Mouse (Mus musculus) CD4-positive, CD25-positive, alpha-beta regulatory T cell, adult 4 months (primary cell): ENCODE data around the gene Timeless. TPM values are rescaled to one million over a fixed set of nuclear protein-coding genes. Genes with fewer than 3 reads are reported as not detected.
"Not testable (repeated sequence)": the region's sequence is repeated elsewhere in the genome, so short reads cannot be mapped to it uniquely, and the experiment has no call there.

Experiments used
- ATAC-seq: one replicate; pipeline ENCODE4 v1.8.0; 2017
- polyA plus RNA-seq, 2 experiments: library from polyadenylated mRNA; unstranded; fragments of 100-300 nt; shearing (Covaris generic); gene quantifications; one replicate each; pipeline ENCODE4 v1.2.1; 2017

Gene Timeless
- polyA plus RNA-seq, 2 experiments from 2014 or later = 28.0 to 42.5 TPM

GRCm38 (mm10) chr10:128258953-128259352 lies 27.1 kb downstream of the Timeless start:
- ATAC-seq = no peak

- no peak for ATAC-seq
These were observed 28.1 kb downstream of the Timeless start for GRCm38 (mm10) chr10:128259946-128260345.

DNA sequence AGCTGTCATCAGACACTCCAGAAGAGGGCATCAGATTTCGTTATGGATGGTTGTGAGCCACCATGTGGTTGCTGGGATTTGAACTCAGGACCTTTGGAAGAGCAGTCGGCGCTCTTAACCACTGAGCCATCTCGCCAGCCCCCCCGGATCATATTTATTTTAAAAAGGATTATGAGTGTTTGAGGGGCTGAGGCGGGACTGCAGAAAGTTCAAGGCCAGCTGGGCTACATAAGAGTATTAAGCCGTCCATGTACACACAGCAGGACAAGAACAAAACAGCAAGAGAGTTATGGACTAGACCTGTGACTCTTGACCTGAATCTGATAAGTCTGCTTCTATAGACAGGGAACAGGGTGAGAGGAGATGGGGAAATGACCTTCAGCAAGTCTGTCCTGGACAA lies 28.5 kb downstream of the Timeless start:
- not testable (repeated sequence) for ATAC-seq

DNA sequence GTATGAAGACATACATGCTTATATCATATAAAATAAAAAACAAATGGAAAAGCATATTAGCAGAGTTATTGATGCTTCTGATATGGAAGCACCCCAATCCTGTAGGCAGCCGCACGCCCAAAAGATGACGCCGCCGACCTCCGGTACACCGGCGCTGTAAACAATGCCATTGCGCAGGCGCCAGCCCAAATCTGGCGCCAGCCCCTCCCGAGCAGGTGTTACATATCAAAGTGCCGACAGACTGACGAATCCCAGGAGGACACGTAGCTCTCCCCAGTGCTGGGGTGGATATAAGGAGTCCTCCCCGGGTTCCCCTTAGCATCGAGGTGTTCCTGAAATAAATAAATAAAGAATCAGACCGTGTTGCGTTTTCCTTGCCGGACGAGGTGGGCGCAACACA lies 30.4 kb downstream of the Timeless start:
- ATAC-seq = no peak

- ATAC-seq = no peak
These were observed 31.8 kb downstream of the Timeless start for GRCm38 (mm10) chr10:128263393-128264310.

GRCm38 (mm10) chr10:128268371-128268770 lies 36.5 kb downstream of the Timeless start, which contains the start of gene Apof:
Apof (plus strand) TSS chr10:128268671.
- ATAC-seq = no peak

- no peak for ATAC-seq
These were observed 37.5 kb downstream of the Timeless start for GRCm38 (mm10) chr10:128269206-128269910.

GRCm38 (mm10) chr10:128270287-128270841 lies 38.5 kb downstream of the Timeless start, which contains the start of gene Stat2:
Stat2 (plus strand) TSS chr10:128270559.
- ATAC-seq = peak; percentile 100

DNA sequence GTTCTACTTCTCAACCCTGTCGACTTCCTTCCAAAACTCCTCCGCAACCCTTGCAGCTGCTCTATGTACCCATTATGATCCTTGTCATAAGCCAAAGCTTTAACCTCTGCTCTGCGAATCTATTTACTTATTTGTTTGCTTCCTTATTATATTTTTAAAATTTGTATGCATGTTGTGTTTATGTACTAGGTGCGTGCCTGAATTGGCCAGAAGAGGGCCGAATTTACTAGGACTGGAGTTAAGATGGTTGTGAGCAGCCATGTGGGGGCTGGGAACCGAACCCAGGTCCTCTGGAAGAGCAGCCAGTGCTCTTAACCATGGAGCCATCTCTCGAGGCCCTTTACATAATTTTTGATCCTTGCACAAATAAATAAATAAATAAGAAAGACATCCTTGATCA lies 39.0 kb downstream of the Timeless start:
- ATAC-seq = no peak

- ATAC-seq = no peak
These were observed 40.0 kb downstream of the Timeless start for GRCm38 (mm10) chr10:128271883-128272282.

- ATAC-seq = not testable (repeated sequence)
These were observed 41.1 kb downstream of the Timeless start for GRCm38 (mm10) chr10:128272819-128273439.

- ATAC-seq = not testable (repeated sequence)
These were observed 43.5 kb downstream of the Timeless start for GRCm38 (mm10) chr10:128275374-128275773.

- no peak for ATAC-seq
These were observed 46.3 kb downstream of the Timeless start for GRCm38 (mm10) chr10:128278158-128278557.

DNA sequence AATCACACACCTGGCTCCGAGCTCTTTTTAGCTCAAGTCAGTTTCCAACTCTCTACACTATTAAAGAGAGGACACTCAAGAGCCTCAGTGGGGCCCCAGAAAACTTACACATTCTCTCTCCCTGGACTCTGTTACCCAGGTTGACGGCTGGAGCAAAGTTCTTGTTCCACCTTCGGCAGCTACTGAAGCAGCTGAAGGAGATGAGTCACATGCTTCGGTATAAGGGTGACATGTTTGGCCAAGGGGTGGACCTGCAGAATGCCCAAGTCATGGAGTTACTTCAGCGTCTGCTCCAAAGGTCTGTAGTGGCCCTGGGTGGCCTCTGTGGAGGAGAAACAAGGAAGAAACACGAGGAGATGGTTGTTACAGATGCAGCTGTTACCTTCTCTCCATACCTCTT lies 49.1 kb downstream of the Timeless start:
- ATAC-seq = no peak

DNA sequence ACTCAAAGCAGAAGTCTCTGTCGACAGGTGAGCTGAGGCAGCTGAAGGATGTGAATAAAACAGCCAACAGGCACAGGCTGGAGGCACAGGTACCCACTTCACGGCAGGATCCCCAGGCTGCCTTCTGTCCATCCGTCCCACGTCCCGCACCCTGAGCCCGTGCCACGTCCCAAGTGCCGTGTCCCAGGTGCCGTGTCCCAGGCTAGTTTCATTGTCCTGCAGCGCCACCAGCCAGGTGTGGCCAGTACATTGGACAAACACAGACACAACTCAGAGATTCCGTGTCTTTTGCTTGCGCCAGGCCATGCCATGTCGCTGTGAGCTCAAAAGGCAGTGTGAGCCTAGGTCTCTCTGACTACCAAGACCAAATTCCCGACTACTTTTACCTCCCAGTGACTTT lies 49.8 kb downstream of the Timeless start:
- no peak for ATAC-seq

GRCm38 (mm10) chr10:128282886-128283450 lies 51.1 kb downstream of the Timeless start:
- ATAC-seq = no peak

DNA sequence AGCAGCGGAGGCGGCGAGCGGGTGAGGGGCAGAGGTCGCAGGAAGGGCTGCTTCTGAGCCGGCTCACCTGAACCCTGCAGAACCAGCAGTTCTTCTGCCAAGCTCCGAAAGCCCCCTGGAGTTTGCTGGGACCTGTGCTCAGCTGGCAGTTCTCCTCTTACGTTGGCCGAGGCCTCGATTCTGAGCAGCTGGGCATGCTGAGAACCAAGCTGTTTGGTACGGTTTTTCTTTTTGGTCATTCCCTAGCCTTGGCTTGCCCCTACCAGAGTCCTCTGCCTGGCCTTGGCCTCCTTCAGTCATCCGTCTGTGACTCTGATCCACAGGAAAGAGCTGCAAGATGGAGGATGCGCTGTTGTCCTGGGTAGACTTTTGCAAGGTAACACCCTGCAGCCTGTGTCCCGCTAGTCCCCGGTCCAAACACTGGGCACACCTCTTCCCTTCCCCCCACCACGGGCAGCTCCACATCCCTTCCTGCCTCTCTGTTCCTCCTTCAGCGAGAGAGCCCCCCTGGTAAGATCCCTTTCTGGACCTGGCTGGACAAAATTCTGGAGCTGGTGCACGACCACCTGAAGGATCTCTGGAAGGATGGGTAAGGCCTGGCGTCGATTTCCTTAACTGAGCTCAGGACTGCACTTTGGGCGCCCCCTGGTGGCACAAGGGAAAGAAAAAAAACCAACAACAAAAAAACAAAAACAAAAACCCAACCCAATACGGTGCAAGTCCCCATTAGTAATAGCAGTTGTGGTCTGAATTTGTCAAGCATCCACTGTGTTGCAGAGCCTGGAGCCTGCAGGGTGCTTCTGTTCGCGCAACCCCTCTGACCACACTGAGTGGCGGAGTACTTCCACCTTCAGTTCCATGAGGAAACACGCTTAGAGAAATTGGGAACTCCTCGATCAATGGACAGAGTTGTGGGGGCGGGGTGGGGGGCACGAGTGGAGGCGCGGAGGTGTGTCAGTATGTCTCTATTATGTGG lies 52.0 kb downstream of the Timeless start:
- ATAC-seq = peak; percentile 43

GRCm38 (mm10) chr10:128290594-128290993 lies 58.7 kb downstream of the Timeless start:
- ATAC-seq = not testable (repeated sequence)

DNA sequence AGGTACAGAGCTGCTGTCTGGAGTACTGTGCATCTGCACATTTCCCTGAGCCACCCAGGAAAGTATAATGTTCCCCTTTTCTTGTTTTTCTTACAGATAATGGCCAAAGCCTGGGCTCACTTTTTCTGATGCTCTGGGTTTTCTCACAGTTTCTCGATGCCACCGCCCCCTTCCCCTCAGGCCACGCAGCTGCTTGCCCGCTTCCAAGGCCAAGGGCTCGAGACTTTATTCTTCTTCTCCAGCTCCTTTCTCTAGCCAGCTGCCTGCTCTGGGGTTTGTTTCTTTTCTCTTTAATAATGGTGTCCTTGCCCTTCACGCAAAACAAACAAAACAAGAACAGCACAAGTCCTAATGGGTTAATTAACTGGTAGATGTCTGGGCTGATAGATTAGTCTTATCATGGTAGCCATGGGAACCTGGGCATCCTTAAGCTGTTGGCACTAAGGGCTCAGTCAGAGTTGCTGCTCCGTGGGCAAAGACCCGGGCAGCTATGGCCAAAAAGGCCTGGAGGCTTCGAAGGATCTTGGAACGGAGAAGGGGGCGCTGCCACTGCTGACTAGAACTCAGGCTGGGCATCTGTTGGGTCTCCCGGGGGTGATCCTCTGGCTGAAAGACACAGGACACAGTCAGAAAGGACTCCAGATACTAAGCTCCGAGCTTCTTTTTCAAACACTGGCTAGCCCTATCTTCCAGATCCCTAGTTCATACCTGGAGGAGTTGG lies 64.7 kb downstream of the Timeless start:
- no peak for ATAC-seq

DNA sequence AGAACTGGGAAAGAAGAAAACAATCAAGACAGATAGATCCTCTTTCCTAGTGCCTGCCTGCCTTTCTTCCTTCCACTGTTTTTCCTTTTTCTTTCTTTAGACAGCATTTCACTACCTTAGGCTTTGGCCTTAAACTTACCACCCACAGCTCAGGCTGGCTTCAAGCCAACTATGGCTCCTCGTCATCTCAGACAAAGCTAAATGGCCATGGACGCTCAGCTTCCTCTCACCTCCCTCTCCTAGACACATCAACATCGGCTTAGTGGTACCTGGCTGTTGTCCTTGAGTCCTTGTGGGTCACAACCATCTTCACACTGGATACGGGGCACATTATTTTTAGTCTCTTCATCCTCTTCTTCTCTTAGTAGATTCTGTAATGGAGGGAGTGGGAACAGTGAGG lies 65.4 kb downstream of the Timeless start:
- no peak for ATAC-seq
